Mouse (Mus musculus) liver, adult 2 months (tissue): ENCODE data around the gene Arid5b. TPM values are rescaled to one million over a fixed set of nuclear protein-coding genes. Genes with fewer than 3 reads are reported as not detected.
A peak's percentile ranks its signal among the peaks of the same experiment; 100 is the strongest.

Experiments used
- DNase-seq: peaks from one replicate; pipeline ENCODE4 v3.0.0-alpha.2; 2011; ENCODE audit warnings: low read depth, low spot score; ENCODE audit errors: extremely low read depth
- H3K27ac ChIP-seq: fragments of 200-500 bp; replicated peaks from 2 replicates; pipeline ENCODE4 v1.5.1; 2012; ENCODE audit warnings: low read depth, mild to moderate bottlenecking, control low read depth, inconsistent platforms, low read length; ENCODE audit not compliant: insufficient read depth
- H3K27me3 ChIP-seq: fragments of 200-500 bp; 2 replicates; pipeline ENCODE4 v1.6.1; 2012; ENCODE audit warnings: mild to moderate bottlenecking, moderate library complexity, low read length, inconsistent platforms; ENCODE audit not compliant: control insufficient read depth, insufficient read depth
- H3K36me3 ChIP-seq: fragments of 200-500 bp; 2 replicates; pipeline ENCODE4 v1.6.1; 2012; ENCODE audit warnings: low read length, inconsistent platforms; ENCODE audit not compliant: control insufficient read depth, insufficient read depth
- H3K4me1 ChIP-seq: fragments of 200-500 bp; 2 replicates; pipeline ENCODE4 v1.6.1; 2011; ENCODE audit warnings: low read length; ENCODE audit not compliant: control insufficient read depth, insufficient read depth
- H3K4me3 ChIP-seq: fragments of 200-500 bp; 2 replicates; pipeline ENCODE4 v1.5.1; 2011; ENCODE audit warnings: low read depth, mild to moderate bottlenecking, control low read depth, low read length, moderate library complexity; ENCODE audit not compliant: insufficient read depth
- H3K79me2 ChIP-seq: fragments of 200-500 bp; 2 replicates; pipeline ENCODE4 v1.6.1; 2012; ENCODE audit warnings: inconsistent platforms, mild to moderate bottlenecking, low read length, moderate library complexity; ENCODE audit not compliant: control insufficient read depth, insufficient read depth
- H3K9ac ChIP-seq: fragments of 200-500 bp; 2 replicates; pipeline ENCODE4 v1.6.1; 2012; ENCODE audit warnings: low read depth, mild to moderate bottlenecking, control low read depth, inconsistent platforms, low read length
- CTCF ChIP-seq: fragments of 200-500 bp; IDR thresholded peaks from 2 replicates; pipeline ENCODE4 v1.5.1; 2011; ENCODE audit warnings: low read depth, low read length, control low read depth
- POLR2A ChIP-seq: fragments of 200-500 bp; IDR thresholded peaks from 2 replicates; pipeline ENCODE4 v1.6.1; 2011; ENCODE audit warnings: low read length, control low read depth; ENCODE audit not compliant: insufficient read depth; ENCODE audit errors: extremely low read depth
- WGBS: fragments of 180-500 bp; shearing (Covaris S2); methylation state at CpG from one replicate; pipeline ENCODE4 v1.1.7; 2018; 5-methylcytosine and 5-hydroxymethylcytosine counted together
- polyA plus RNA-seq: library from polyadenylated mRNA; depleted of rRNA; stranded (reverse); fragments of >200 nt; gene quantifications from 2 replicates; pipeline ENCODE4 v1.2.3, GENCODE M21; 2012
- total RNA-seq: library from RNA; depleted of rRNA; stranded (reverse); fragments of >200 nt; gene quantifications from 2 replicates; pipeline ENCODE4 v1.2.3, GENCODE M21; 2014

The Arid5b gene
- total and polyA plus RNA-seq, 2 experiments = 11.6 to 13.6 TPM

GRCm38 (mm10) chr10:68066173-68066572, 212.4 kb downstream of the Arid5b start:
- Histone ChIP-seq H3K36me3 (no peaks in the 10 kb centered on the region), H3K27me3 (no peaks in the 10 kb centered on the region), H3K9ac (no peak overlapping the region), H3K27ac (no peak overlapping the region), H3K4me3 (no peak overlapping the region), H3K79me2 (no peaks in the 10 kb centered on the region), H3K4me1 (peaks cover 1% of the 10 kb centered on the region; the same call in 1 of the 2 replicates)
- WGBS = 86% methylated on average over 5 of the region's 5 CpGs
- TF ChIP-seq CTCF (no peak), POLR2A (no peak)
- no peak for DNase-seq

- no peak overlapping the region for H3K4me3 ChIP-seq
- WGBS = 96% methylated on average over 10 of the region's 10 CpGs
- peaks cover 2% of the 10 kb centered on the region; the same call in 1 of the 2 replicates for H3K4me1 ChIP-seq
- no peak for DNase-seq
- no peaks in the 10 kb centered on the region for H3K27me3 ChIP-seq
- H3K36me3 ChIP-seq = no peaks in the 10 kb centered on the region
- H3K79me2 ChIP-seq = no peaks in the 10 kb centered on the region
- no peak overlapping the region for H3K27ac ChIP-seq
- TF ChIP-seq CTCF = no peak
- TF ChIP-seq POLR2A = no peak
- no peak overlapping the region for H3K9ac ChIP-seq
These were observed 214.0 kb downstream of the Arid5b start for GRCm38 (mm10) chr10:68064571-68064970.

- TF ChIP-seq CTCF (no peak), POLR2A (no peak)
- Histone ChIP-seq H3K9ac (no peak overlapping the region), H3K27me3 (no peaks in the 10 kb centered on the region), H3K79me2 (no peaks in the 10 kb centered on the region), H3K4me1 (peaks cover 5% of the 10 kb centered on the region; the same call in 1 of the 2 replicates), H3K4me3 (no peak overlapping the region), H3K27ac (no peak overlapping the region), H3K36me3 (no peaks in the 10 kb centered on the region)
- WGBS = 80% methylated on average over 8 of the region's 8 CpGs
- no peak for DNase-seq
These were observed 214.6 kb downstream of the Arid5b start for GRCm38 (mm10) chr10:68063806-68064545.

GRCm38 (mm10) chr10:68061249-68061615, 217.3 kb downstream of the Arid5b start:
- H3K36me3 ChIP-seq = no peaks in the 10 kb centered on the region
- no peak overlapping the region for H3K4me3 ChIP-seq
- H3K27ac ChIP-seq = peak overlapping the region; percentile 70
- no peaks in the 10 kb centered on the region for H3K27me3 ChIP-seq
- WGBS = 78% methylated on average over 8 of the region's 8 CpGs
- no peak overlapping the region; the same call in 1 of the 2 replicates for H3K9ac ChIP-seq
- H3K79me2 ChIP-seq = no peaks in the 10 kb centered on the region
- DNase-seq = no peak
- TF ChIP-seq CTCF (no peak), POLR2A (no peak)
- H3K4me1 ChIP-seq = peaks cover 14% of the 10 kb centered on the region

- no peaks in the 10 kb centered on the region for H3K27me3 ChIP-seq
- H3K27ac ChIP-seq = peak overlapping the region; percentile 70
- 16% methylated on average over 16 of the region's 16 CpGs for WGBS
- H3K9ac ChIP-seq = peak overlapping the region; percentile 55; the same call in 1 of the 2 replicates
- peaks cover 14% of the 10 kb centered on the region for H3K4me1 ChIP-seq
- H3K4me3 ChIP-seq = no peak overlapping the region
- no peaks in the 10 kb centered on the region for H3K79me2 ChIP-seq
- peak; percentile 88 for DNase-seq
- H3K36me3 ChIP-seq = no peaks in the 10 kb centered on the region
- TF ChIP-seq POLR2A (no peak), CTCF (no peak)
These were observed 217.8 kb downstream of the Arid5b start for GRCm38 (mm10) chr10:68060590-68061248.

- Histone ChIP-seq H3K9ac (no peak overlapping the region), H3K36me3 (no peaks in the 10 kb centered on the region), H3K4me1 (peaks cover 14% of the 10 kb centered on the region), H3K27me3 (no peaks in the 10 kb centered on the region), H3K4me3 (no peak overlapping the region), H3K27ac (peak overlapping the region; percentile 67), H3K79me2 (no peaks in the 10 kb centered on the region)
- TF ChIP-seq POLR2A = no peak
- TF ChIP-seq CTCF = peak; percentile 19; the same call in 1 of the 2 replicates
- no peak for DNase-seq
- 86% methylated on average over 1 of the region's 1 CpGs for WGBS
These were observed 220.2 kb downstream of the Arid5b start for GRCm38 (mm10) chr10:68058378-68058777.
